Mouse (Mus musculus) C2C12 (cell line): ENCODE measurements around the gene Cep152. TPM values are rescaled to one million over a fixed set of nuclear protein-coding genes. Genes with fewer than 3 reads are reported as not detected.
A peak's percentile ranks its signal among the peaks of the same experiment; 100 is the strongest.

Experiments
- H3K27me3 ChIP-seq: one replicate; pipeline ENCODE4 v1.6.1; 2011; ENCODE audit not compliant: control insufficient read depth, insufficient read depth, insufficient read length
- H3K36me3 ChIP-seq: one replicate; pipeline ENCODE4 v1.6.1; 2011; ENCODE audit not compliant: control insufficient read depth, insufficient read depth
- H3K4me3 ChIP-seq: one replicate; pipeline ENCODE4 v1.5.1; 2011; ENCODE audit warnings: mild to moderate bottlenecking, control low read depth; ENCODE audit not compliant: poor library complexity, insufficient read depth, severe bottlenecking
- H3K79me2 ChIP-seq: one replicate; pipeline ENCODE4 v1.6.1; 2011; ENCODE audit not compliant: control insufficient read depth, insufficient read depth
- H3K79me3 ChIP-seq: one replicate; pipeline ENCODE4 v1.6.1; 2011; ENCODE audit warnings: low read depth, control low read depth
- H3ac ChIP-seq: one replicate; pipeline ENCODE3; 2011; ENCODE audit warnings: low read depth; ENCODE audit not compliant: control insufficient read depth, insufficient read length
- CEBPB ChIP-seq: IDR thresholded peaks from one replicate; pipeline ENCODE4 v1.6.1; 2011; ENCODE audit warnings: low read depth, mild to moderate bottlenecking, control low read depth, moderate library complexity
- CTCF ChIP-seq: IDR thresholded peaks from one replicate; pipeline ENCODE4 v1.5.1; 2011; ENCODE audit not compliant: control insufficient read depth, insufficient read depth, insufficient read length
- FOSL1 ChIP-seq: IDR thresholded peaks from one replicate; pipeline ENCODE4 v1.8.0; 2011; ENCODE audit warnings: mild to moderate bottlenecking, low read length; ENCODE audit not compliant: poor library complexity, insufficient read depth, severe bottlenecking
- MAX ChIP-seq: IDR thresholded peaks from one replicate; pipeline ENCODE4 v1.6.1; 2011; ENCODE audit warnings: mild to moderate bottlenecking, control low read depth
- MYOD1 ChIP-seq: IDR thresholded peaks from one replicate; pipeline ENCODE4 v1.6.1; 2011; ENCODE audit warnings: low read depth; ENCODE audit not compliant: control insufficient read depth, insufficient read length
- MYOG ChIP-seq: IDR thresholded peaks from one replicate; pipeline ENCODE4 v1.6.1; 2011; ENCODE audit not compliant: control insufficient read depth, insufficient read length; ENCODE audit errors: extremely low read depth
- USF1 ChIP-seq: IDR thresholded peaks from one replicate; pipeline ENCODE4 v1.6.1; 2011; ENCODE audit warnings: low read depth, mild to moderate bottlenecking, control low read depth, moderate library complexity
- long read RNA-seq, 2 experiments: library from polyadenylated mRNA; unstranded; transcript quantifications; one replicate each; pipeline ENCODE4 v2.0.0; 2019 to 2020
- polyA plus RNA-seq: library from polyadenylated mRNA; unstranded; fragments of >200 nt; fragmentation: generic; extraction: Trizol; gene quantifications from one replicate; pipeline ENCODE4 v1.2.1, GENCODE M21; 2012; ENCODE audit warnings: missing spikeins

Cep152 gene
- polyA plus RNA-seq, result 1.8 TPM
- long read RNA-seq, experiment 1, partial matches to known transcripts, result 0 of 2 reads
- long read RNA-seq, experiment 1, other reads (novel, unspliced or antisense), result 2 of 2 reads
- long read RNA-seq, experiment 2, partial matches to known transcripts, result 15 of 38 reads
- long read RNA-seq, experiment 2, other reads (novel, unspliced or antisense), result 23 of 38 reads

DNA sequence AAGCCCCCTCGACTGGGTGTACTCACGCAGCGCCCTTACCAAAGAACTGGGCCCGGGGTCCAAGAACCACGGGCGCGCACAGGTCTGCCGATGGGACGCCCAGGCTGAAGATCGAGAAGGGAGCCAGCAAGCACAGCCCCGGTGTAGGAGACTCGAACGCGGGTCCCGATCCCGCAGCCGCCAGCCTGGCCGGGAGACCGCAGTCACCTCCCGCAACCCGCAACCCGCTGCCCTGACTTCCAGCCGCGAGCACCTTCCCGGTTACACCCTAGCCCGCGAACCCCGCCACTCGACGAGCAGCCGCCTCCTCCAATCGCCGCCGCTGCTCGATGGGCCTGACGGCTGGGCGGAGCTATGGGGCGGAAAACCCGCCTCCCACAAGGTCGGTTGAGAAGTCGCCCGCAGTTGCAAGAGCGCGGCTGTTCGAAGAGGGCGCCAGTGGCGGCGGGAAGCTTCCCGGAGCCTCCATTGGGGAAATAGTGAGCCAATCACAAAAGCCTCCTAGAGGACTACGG is at the start of gene Cep152:
Gene Cep152, minus strand, starts transcription at position 277 of the 515 bp plus-strand sequence.
- H3ac ChIP-seq, result peak within 1 kb of the TSS; percentile 93
- H3K36me3 ChIP-seq, result peaks cover 4% of the 10 kb centered on the region
- peaks cover 45% of the 10 kb centered on the region for H3K79me2 ChIP-seq
- peak within 1 kb of the TSS; percentile 96 for H3K4me3 ChIP-seq
- H3K79me3 ChIP-seq, result peaks cover 34% of the 10 kb centered on the region
- TF ChIP-seq CTCF, result no peak
- H3K27me3 ChIP-seq, result no peaks in the 10 kb centered on the region

DNA sequence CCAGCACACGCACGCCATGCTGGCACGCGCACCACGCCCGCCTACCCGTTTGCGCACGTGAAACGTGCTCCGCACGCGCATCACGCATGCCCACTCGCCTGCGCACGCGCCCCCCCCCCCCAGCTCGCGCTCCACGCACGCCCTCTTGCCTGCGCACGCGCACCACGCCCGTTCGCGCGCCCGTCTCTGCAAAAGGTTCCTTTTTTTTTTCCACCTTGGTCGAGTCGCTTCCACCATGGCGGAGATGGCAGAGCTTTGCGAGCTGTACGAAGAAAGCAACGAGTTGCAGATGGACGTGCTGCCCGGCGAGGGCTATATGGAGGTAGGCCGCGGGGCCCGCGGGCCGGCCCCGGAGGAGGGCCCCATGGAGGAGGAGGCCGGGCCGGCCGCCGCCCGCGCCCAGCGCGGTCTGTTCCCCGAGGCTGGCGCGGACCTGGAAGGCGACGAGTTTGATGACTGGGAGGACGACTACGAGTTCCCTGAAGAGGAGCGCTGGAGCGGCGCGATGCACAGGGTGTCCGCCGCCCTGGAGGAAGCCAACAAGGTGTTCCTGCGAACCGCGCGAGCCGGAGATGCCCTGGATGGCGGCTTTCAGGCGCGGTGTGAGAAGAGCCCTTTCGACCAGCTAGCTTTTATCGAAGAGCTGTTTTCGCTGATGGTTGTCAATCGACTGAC is 48.2 kb upstream of the Cep152 start, which contains the start of gene Eid1:
Gene Eid1, plus strand, starts transcription at position 139 of the 675 bp plus-strand sequence.
- H3K27me3 ChIP-seq, result no peaks in the 10 kb centered on the region
- peaks cover 13% of the 10 kb centered on the region for H3K79me3 ChIP-seq
- no peaks in the 10 kb centered on the region for H3K36me3 ChIP-seq
- peak; percentile 80 for TF ChIP-seq MAX
- no peak for TF ChIP-seq CEBPB
- peak within 1 kb of the TSS; percentile 99 for H3ac ChIP-seq
- peak within 1 kb of the TSS; percentile 48 for H3K4me3 ChIP-seq
- peaks cover 26% of the 10 kb centered on the region for H3K79me2 ChIP-seq

DNA sequence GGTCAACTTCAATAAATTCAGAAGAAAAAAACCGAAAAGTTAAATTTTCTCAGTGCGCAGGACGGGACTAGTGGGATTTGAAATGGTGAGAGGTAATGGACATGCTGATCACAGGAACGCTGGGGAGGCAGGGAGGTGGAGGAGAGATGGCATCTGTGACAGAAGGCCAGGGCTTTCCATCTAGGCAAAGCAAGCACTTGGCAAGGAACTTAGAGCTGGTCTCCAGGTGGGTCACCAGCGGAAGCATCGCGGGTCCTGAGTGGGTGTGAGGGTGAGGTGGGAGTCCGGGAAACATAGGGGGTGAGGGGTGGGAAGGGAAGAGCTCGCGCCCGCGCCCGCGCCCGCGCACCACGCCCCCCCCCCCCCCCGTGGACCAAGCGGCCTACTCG is 47.6 kb upstream of the Cep152 start:
- Histone ChIP-seq H3ac (peak overlapping the region; percentile 48), H3K36me3 (no peaks in the 10 kb centered on the region), H3K27me3 (no peaks in the 10 kb centered on the region), H3K79me2 (peaks cover 26% of the 10 kb centered on the region), H3K79me3 (peaks cover 13% of the 10 kb centered on the region), H3K4me3 (peak overlapping the region; percentile 48)
- TF ChIP-seq CEBPB, result no peak
- no peak for TF ChIP-seq MYOG
- TF ChIP-seq MAX, result no peak
- no peak for TF ChIP-seq USF1
- no peak for TF ChIP-seq MYOD1

DNA sequence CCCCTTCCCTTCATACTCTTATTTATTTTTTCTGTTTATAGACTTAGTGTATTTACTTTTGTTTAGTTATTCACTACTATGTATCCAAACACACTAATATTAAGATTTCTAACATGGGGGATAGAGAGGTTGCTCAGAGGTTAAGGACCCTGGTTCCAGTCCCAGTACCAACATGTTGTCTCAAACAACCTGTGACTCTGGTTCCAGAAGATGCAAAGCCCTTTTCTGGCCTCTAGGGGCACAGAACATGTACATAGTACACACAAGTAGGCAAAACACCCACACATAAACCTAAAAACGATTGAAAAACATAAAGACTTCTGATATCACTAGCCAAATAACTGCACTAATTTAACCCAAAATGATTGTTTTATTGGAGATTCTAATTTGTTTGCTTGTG is 45.9 kb upstream of the Cep152 start:
- Histone ChIP-seq H3K27me3 (no peaks in the 10 kb centered on the region), H3K4me3 (no peak overlapping the region), H3K36me3 (no peaks in the 10 kb centered on the region), H3ac (no peak overlapping the region), H3K79me3 (peaks cover 13% of the 10 kb centered on the region), H3K79me2 (peaks cover 26% of the 10 kb centered on the region)
- TF ChIP-seq MYOD1, result no peak
- TF ChIP-seq CEBPB, result no peak
- TF ChIP-seq MAX, result no peak
- TF ChIP-seq CTCF, result no peak
- no peak for TF ChIP-seq MYOG
- TF ChIP-seq USF1, result no peak
- TF ChIP-seq FOSL1, result no peak

DNA sequence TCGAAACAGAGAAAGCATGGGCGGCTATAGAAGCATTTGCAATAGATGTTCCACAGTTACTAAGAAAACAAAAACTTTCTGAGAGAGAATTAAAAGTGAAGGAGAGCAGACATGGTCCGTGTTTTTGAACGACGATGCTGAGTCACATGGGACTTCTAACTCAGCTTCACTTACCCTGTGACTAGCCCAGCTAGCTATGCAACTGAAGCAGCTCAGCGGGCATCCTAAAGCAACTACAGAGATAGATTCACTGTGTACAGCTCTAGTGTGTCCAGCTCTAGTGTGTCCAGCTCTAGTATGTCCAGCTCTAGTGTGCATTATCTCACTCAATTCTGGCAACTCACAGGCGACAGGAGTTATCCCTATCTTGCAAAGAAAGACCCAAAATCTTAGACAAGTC is 42.8 kb upstream of the Cep152 start:
- H3K36me3 ChIP-seq, result no peaks in the 10 kb centered on the region
- no peak overlapping the region for H3ac ChIP-seq
- H3K79me3 ChIP-seq, result no peaks in the 10 kb centered on the region
- no peak overlapping the region for H3K4me3 ChIP-seq
- no peak for TF ChIP-seq MAX
- no peak for TF ChIP-seq FOSL1
- TF ChIP-seq MYOD1, result no peak
- peak; percentile 27 for TF ChIP-seq USF1
- no peaks in the 10 kb centered on the region for H3K79me2 ChIP-seq
- no peaks in the 10 kb centered on the region for H3K27me3 ChIP-seq

DNA sequence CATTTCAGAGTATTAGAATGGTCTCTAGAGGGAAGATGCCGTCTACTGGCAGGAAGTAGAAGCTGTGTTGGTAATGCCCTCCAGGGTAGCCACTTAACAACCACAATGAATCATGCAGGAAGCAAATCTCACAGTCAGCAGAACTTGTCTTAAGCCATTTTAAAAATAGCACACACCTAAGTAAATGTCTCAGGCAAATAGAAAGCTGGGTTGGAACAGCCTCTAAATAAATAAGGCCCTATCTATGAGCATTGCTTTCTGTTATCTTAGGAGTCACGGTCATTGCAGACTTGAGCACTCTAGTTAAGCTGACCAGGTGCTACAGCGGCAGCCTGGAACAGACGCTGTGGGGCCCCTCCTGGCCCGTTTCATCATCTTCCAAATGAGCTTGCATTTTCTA is 42.3 kb upstream of the Cep152 start:
- Histone ChIP-seq H3K36me3 (no peaks in the 10 kb centered on the region), H3K4me3 (no peak overlapping the region), H3K79me2 (no peaks in the 10 kb centered on the region), H3K79me3 (no peaks in the 10 kb centered on the region), H3ac (no peak overlapping the region), H3K27me3 (no peaks in the 10 kb centered on the region)
- TF ChIP-seq MAX, result no peak
- TF ChIP-seq CEBPB, result no peak
- TF ChIP-seq FOSL1, result peak; percentile 24
